Mouse (Mus musculus): ENCODE measurements around the gene Ltbp1. TPM values are rescaled to one million over a fixed set of nuclear protein-coding genes. Genes with fewer than 3 reads are reported as not detected.
A peak's percentile ranks its signal among the peaks of the same experiment; 100 is the strongest.

The Ltbp1 gene
- polyA plus RNA-seq (2016; fragmentation: Nextera tagmentation; extraction: Ambion mirVana) = 5.2 and 6.7 TPM in 2 replicates

GRCm38 (mm10) chr17:75005281-75005684, at the start of gene Ltbp1:
Gene Ltbp1 (plus strand): TSS chr17:75005568.
- Histone ChIP-seq H3K4me2 (replicated peaks) (peak within 1 kb of the TSS; percentile 99), H3K27ac (replicated peaks) (peak within 1 kb of the TSS; percentile 74), H3K4me3 (peak within 1 kb of the TSS; percentile 81), H3K36me3 (no peaks in the 10 kb centered on the region), H3K9ac (replicated peaks) (peak within 1 kb of the TSS; percentile 81), H3K27me3 (peaks cover 21% of the 10 kb centered on the region), H3K9me3 (no peaks in the 10 kb centered on the region), H3K4me1 (peaks cover 9% of the 10 kb centered on the region; the same call in 1 of the 2 replicates)
- 0% methylated on average over 27 of the region's 27 CpGs for WGBS
- peak; percentile 82 for ATAC-seq (ENCODE audit: low FRiP score, low read depth)

GRCm38 (mm10) chr17:74959481-74960245, 45.7 kb upstream of the Ltbp1 start:
- ATAC-seq (ENCODE audit: low FRiP score, low read depth) = no peak
- Histone ChIP-seq H3K4me2 (replicated peaks) (no peak overlapping the region), H3K9me3 (no peaks in the 10 kb centered on the region), H3K27me3 (no peaks in the 10 kb centered on the region), H3K9ac (replicated peaks) (no peak overlapping the region), H3K36me3 (no peaks in the 10 kb centered on the region), H3K4me1 (no peaks in the 10 kb centered on the region), H3K4me3 (no peak overlapping the region), H3K27ac (replicated peaks) (no peak overlapping the region)
- WGBS = 49% methylated on average over 6 of the region's 6 CpGs

- Histone ChIP-seq H3K27ac (replicated peaks) (no peak overlapping the region), H3K27me3 (no peaks in the 10 kb centered on the region), H3K36me3 (no peaks in the 10 kb centered on the region), H3K4me1 (peaks cover 5% of the 10 kb centered on the region; the same call in 1 of the 2 replicates), H3K9ac (replicated peaks) (no peak overlapping the region), H3K4me3 (no peak overlapping the region), H3K9me3 (no peaks in the 10 kb centered on the region), H3K4me2 (replicated peaks) (no peak overlapping the region)
- no peak for ATAC-seq (ENCODE audit: low FRiP score, low read depth)
- 93% methylated on average over 8 of the region's 8 CpGs for WGBS
These were observed 42.1 kb upstream of the Ltbp1 start for GRCm38 (mm10) chr17:74963222-74963621.

- no peak for ATAC-seq (ENCODE audit: low FRiP score, low read depth)
- Histone ChIP-seq H3K4me1 (peaks cover 12% of the 10 kb centered on the region; the same call in 1 of the 2 replicates), H3K27ac (replicated peaks) (no peak overlapping the region), H3K4me3 (no peak overlapping the region), H3K9ac (replicated peaks) (no peak overlapping the region), H3K36me3 (no peaks in the 10 kb centered on the region), H3K4me2 (replicated peaks) (no peak overlapping the region), H3K9me3 (no peaks in the 10 kb centered on the region), H3K27me3 (no peaks in the 10 kb centered on the region)
- 90% methylated on average over 3 of the region's 3 CpGs for WGBS
These were observed 41.5 kb upstream of the Ltbp1 start for GRCm38 (mm10) chr17:74963861-74964260.

GRCm38 (mm10) chr17:74967298-74967848, 38.0 kb upstream of the Ltbp1 start:
- Histone ChIP-seq H3K4me3 (no peak overlapping the region), H3K27me3 (no peaks in the 10 kb centered on the region), H3K9me3 (no peaks in the 10 kb centered on the region), H3K4me2 (replicated peaks) (no peak overlapping the region), H3K4me1 (peaks cover 14% of the 10 kb centered on the region; the same call in 1 of the 2 replicates), H3K9ac (replicated peaks) (no peak overlapping the region), H3K27ac (replicated peaks) (no peak overlapping the region), H3K36me3 (no peaks in the 10 kb centered on the region)
- WGBS = 20% methylated on average over 7 of the region's 7 CpGs
- ATAC-seq (ENCODE audit: low FRiP score, low read depth) = peak; percentile 69

- Histone ChIP-seq H3K27me3 (no peaks in the 10 kb centered on the region), H3K9ac (replicated peaks) (no peak overlapping the region), H3K4me3 (no peak overlapping the region), H3K36me3 (no peaks in the 10 kb centered on the region), H3K4me1 (peaks cover 14% of the 10 kb centered on the region; the same call in 1 of the 2 replicates), H3K9me3 (no peaks in the 10 kb centered on the region), H3K27ac (replicated peaks) (no peak overlapping the region), H3K4me2 (replicated peaks) (no peak overlapping the region)
- WGBS = 58% methylated on average over 9 of the region's 9 CpGs
- no peak for ATAC-seq (ENCODE audit: low FRiP score, low read depth)
These were observed 37.1 kb upstream of the Ltbp1 start for GRCm38 (mm10) chr17:74968152-74968712.

- H3K4me3 ChIP-seq = no peak overlapping the region
- no peaks in the 10 kb centered on the region for H3K9me3 ChIP-seq
- H3K36me3 ChIP-seq = no peaks in the 10 kb centered on the region
- peaks cover 14% of the 10 kb centered on the region; the same call in 1 of the 2 replicates for H3K4me1 ChIP-seq
- ATAC-seq (ENCODE audit: low FRiP score, low read depth) = no peak
- no peak overlapping the region for H3K4me2 ChIP-seq (replicated peaks)
- H3K27ac ChIP-seq (replicated peaks) = no peak overlapping the region
- no peak overlapping the region for H3K9ac ChIP-seq (replicated peaks)
- WGBS = 50% methylated on average over 16 of the region's 16 CpGs
- no peaks in the 10 kb centered on the region for H3K27me3 ChIP-seq
These were observed 36.6 kb upstream of the Ltbp1 start for GRCm38 (mm10) chr17:74968738-74969271.

- no peak for ATAC-seq (ENCODE audit: low FRiP score, low read depth)
- no peak overlapping the region for H3K4me2 ChIP-seq (replicated peaks)
These were observed 30.2 kb upstream of the Ltbp1 start for GRCm38 (mm10) chr17:74975192-74975591.

GRCm38 (mm10) chr17:74976167-74976985, 29.0 kb upstream of the Ltbp1 start:
- Histone ChIP-seq H3K9ac (replicated peaks) (no peak overlapping the region), H3K9me3 (no peaks in the 10 kb centered on the region), H3K27ac (replicated peaks) (no peak overlapping the region), H3K4me3 (no peak overlapping the region), H3K36me3 (no peaks in the 10 kb centered on the region), H3K4me1 (no peaks in the 10 kb centered on the region), H3K4me2 (replicated peaks) (no peak overlapping the region), H3K27me3 (no peaks in the 10 kb centered on the region)
- peak; percentile 83 for ATAC-seq (ENCODE audit: low FRiP score, low read depth)
- WGBS = 59% methylated on average over 8 of the region's 8 CpGs

More at GRCm38 (mm10) chr17:74975192-74975591, 30.2 kb upstream of the Ltbp1 start:
- Histone ChIP-seq H3K4me3 (no peak overlapping the region), H3K4me1 (no peaks in the 10 kb centered on the region), H3K9me3 (no peaks in the 10 kb centered on the region), H3K36me3 (no peaks in the 10 kb centered on the region), H3K9ac (replicated peaks) (no peak overlapping the region), H3K27ac (replicated peaks) (no peak overlapping the region), H3K27me3 (no peaks in the 10 kb centered on the region)
- WGBS = 66% methylated on average over 6 of the region's 6 CpGs

- Histone ChIP-seq H3K4me1 (no peaks in the 10 kb centered on the region), H3K4me2 (replicated peaks) (no peak overlapping the region), H3K36me3 (no peaks in the 10 kb centered on the region), H3K27ac (replicated peaks) (no peak overlapping the region), H3K27me3 (no peaks in the 10 kb centered on the region), H3K9me3 (no peaks in the 10 kb centered on the region), H3K9ac (replicated peaks) (no peak overlapping the region), H3K4me3 (no peak overlapping the region)
- WGBS = 82% methylated on average over 8 of the region's 8 CpGs
- no peak for ATAC-seq (ENCODE audit: low FRiP score, low read depth)
These were observed 25.6 kb upstream of the Ltbp1 start for GRCm38 (mm10) chr17:74979767-74980166.

GRCm38 (mm10) chr17:74981703-74982102, 23.7 kb upstream of the Ltbp1 start:
- no peak for ATAC-seq (ENCODE audit: low FRiP score, low read depth)
- Histone ChIP-seq H3K27me3 (no peaks in the 10 kb centered on the region), H3K4me3 (no peak overlapping the region), H3K36me3 (no peaks in the 10 kb centered on the region), H3K27ac (replicated peaks) (no peak overlapping the region), H3K9me3 (no peaks in the 10 kb centered on the region), H3K9ac (replicated peaks) (no peak overlapping the region), H3K4me1 (no peaks in the 10 kb centered on the region), H3K4me2 (replicated peaks) (no peak overlapping the region)
- 86% methylated on average over 5 of the region's 5 CpGs for WGBS
